Mouse (Mus musculus) intestine, postnatal 0 days (tissue): ENCODE results near the gene Grik5. TPM values are rescaled to one million over a fixed set of nuclear protein-coding genes. Genes with fewer than 3 reads are reported as not detected.

ENCODE experiments used
- ATAC-seq: fragments of 200-750 bp; cut with Nextera tagmentation; 2 replicates; pipeline ENCODE4 v1.8.0; 2017; ENCODE audit warnings: mild to moderate bottlenecking, moderate TSS enrichment, moderate library complexity
- H3K27ac ChIP-seq: fragments of 300-500 bp; sonication (generic); 2 replicates; pipeline ENCODE4 v1.5.1; 2014; ENCODE audit warnings: mild to moderate bottlenecking, low read depth, low read length, moderate library complexity
- H3K27me3 ChIP-seq: fragments of 300-500 bp; sonication (generic); replicated peaks from 2 replicates; pipeline ENCODE4 v1.6.1; 2014; ENCODE audit warnings: low read length, mixed read lengths; ENCODE audit not compliant: control insufficient read depth, insufficient read depth
- H3K36me3 ChIP-seq: fragments of 300-500 bp; sonication (generic); 2 replicates; pipeline ENCODE4 v1.6.1; 2014; ENCODE audit warnings: mild to moderate bottlenecking, moderate library complexity; ENCODE audit not compliant: control insufficient read depth, insufficient read depth
- H3K4me1 ChIP-seq: fragments of 300-500 bp; sonication (generic); replicated peaks from 2 replicates; pipeline ENCODE4 v1.6.1; 2014; ENCODE audit warnings: antibody characterized with exemption, low read length, mixed read lengths; ENCODE audit not compliant: control insufficient read depth, insufficient read depth
- H3K4me2 ChIP-seq: fragments of 300-500 bp; sonication (generic); replicated peaks from 2 replicates; pipeline ENCODE4 v1.6.1; 2014; ENCODE audit warnings: low read depth, mild to moderate bottlenecking, moderate library complexity
- H3K4me3 ChIP-seq: fragments of 300-500 bp; sonication (generic); 2 replicates; pipeline ENCODE4 v1.5.1; 2014; ENCODE audit warnings: low read depth, low read length
- H3K9ac ChIP-seq: fragments of 300-500 bp; sonication (generic); 2 replicates; pipeline ENCODE4 v1.6.1; 2014; ENCODE audit warnings: mild to moderate bottlenecking, low read depth, low read length
- H3K9me3 ChIP-seq: fragments of 300-500 bp; sonication (generic); 2 replicates; pipeline ENCODE4 v1.6.1; 2016; ENCODE audit warnings: mixed run types; ENCODE audit not compliant: control insufficient read depth
- CTCF ChIP-seq: sonication (generic); IDR thresholded peaks from 2 replicates; pipeline ENCODE4 v1.5.1; 2016; ENCODE audit warnings: low read depth, mild to moderate bottlenecking, control low read depth, antibody characterized with exemption, moderate library complexity
- WGBS: fragments of 180-500 bp; shearing (Covaris S2); extraction: QIAGEN DNeasy Blood & Tissue Kit; methylation state at CpG from one replicate; pipeline ENCODE4 v1.1.7; 2014; 5-methylcytosine and 5-hydroxymethylcytosine counted together
- polyA plus RNA-seq: library from polyadenylated mRNA; unstranded; fragments of >200 nt; fragmentation: Nextera tagmentation; extraction: Ambion mirVana; gene quantifications from 2 replicates; pipeline ENCODE4 v1.2.1, GENCODE M21; 2015

Gene Grik5
- polyA plus RNA-seq, 1 experiment from 2014 or later, result 1.3 TPM

- no peaks in the 10 kb centered on the region for H3K36me3 ChIP-seq
- H3K9ac ChIP-seq, result no peak overlapping the region
- WGBS, result 36% methylated on average over 10 of the region's 10 CpGs
- ATAC-seq, result no peak
- no peak for TF ChIP-seq CTCF
- no peak overlapping the region for H3K27ac ChIP-seq
- H3K4me3 ChIP-seq, result no peak overlapping the region
- no peaks in the 10 kb centered on the region for H3K9me3 ChIP-seq
- no peaks in the 10 kb centered on the region for H3K27me3 ChIP-seq
- no peak overlapping the region for H3K4me2 ChIP-seq
- no peaks in the 10 kb centered on the region for H3K4me1 ChIP-seq
These were observed 17.7 kb upstream of the Grik5 start for GRCm38 (mm10) chr7:25089875-25090274.

GRCm38 (mm10) chr7:25088968-25089367 is 16.8 kb upstream of the Grik5 start:
- H3K4me2 ChIP-seq, result no peak overlapping the region
- H3K4me3 ChIP-seq, result no peak overlapping the region
- H3K36me3 ChIP-seq, result peaks cover under 1% of the 10 kb centered on the region
- no peak for ATAC-seq
- H3K9ac ChIP-seq, result no peak overlapping the region
- H3K4me1 ChIP-seq, result no peaks in the 10 kb centered on the region
- no peaks in the 10 kb centered on the region for H3K27me3 ChIP-seq
- WGBS, result 32% methylated on average over 11 of the region's 11 CpGs
- no peak for TF ChIP-seq CTCF
- H3K27ac ChIP-seq, result no peak overlapping the region
- H3K9me3 ChIP-seq, result no peaks in the 10 kb centered on the region

GRCm38 (mm10) chr7:25088531-25088930 is 16.4 kb upstream of the Grik5 start:
- WGBS, result 33% methylated on average over 10 of the region's 10 CpGs
- H3K9ac ChIP-seq, result no peak overlapping the region

GRCm38 (mm10) chr7:25087972-25088371 is 15.8 kb upstream of the Grik5 start:
- Histone ChIP-seq H3K36me3 (peaks cover 11% of the 10 kb centered on the region), H3K9me3 (no peaks in the 10 kb centered on the region), H3K27ac (no peak overlapping the region), H3K4me1 (no peaks in the 10 kb centered on the region), H3K9ac (no peak overlapping the region), H3K27me3 (no peaks in the 10 kb centered on the region), H3K4me2 (no peak overlapping the region), H3K4me3 (no peak overlapping the region)
- 59% methylated on average over 5 of the region's 5 CpGs for WGBS
- no peak for TF ChIP-seq CTCF
- no peak for ATAC-seq

More at GRCm38 (mm10) chr7:25088531-25088930, 16.4 kb upstream of the Grik5 start:
- H3K4me3 ChIP-seq, result no peak overlapping the region
- no peak overlapping the region for H3K27ac ChIP-seq
- H3K36me3 ChIP-seq, result peaks cover 5% of the 10 kb centered on the region
- H3K27me3 ChIP-seq, result no peaks in the 10 kb centered on the region
- no peak for TF ChIP-seq CTCF
- H3K9me3 ChIP-seq, result no peaks in the 10 kb centered on the region
- no peak overlapping the region for H3K4me2 ChIP-seq
- no peaks in the 10 kb centered on the region for H3K4me1 ChIP-seq
- no peak for ATAC-seq

- H3K36me3 ChIP-seq, result peaks cover 17% of the 10 kb centered on the region
- no peak overlapping the region for H3K9ac ChIP-seq
- TF ChIP-seq CTCF, result no peak
- no peaks in the 10 kb centered on the region for H3K9me3 ChIP-seq
- H3K4me2 ChIP-seq, result no peak overlapping the region
- H3K4me1 ChIP-seq, result no peaks in the 10 kb centered on the region
- H3K27ac ChIP-seq, result no peak overlapping the region
- no peak overlapping the region for H3K4me3 ChIP-seq
- 66% methylated on average over 10 of the region's 10 CpGs for WGBS
- ATAC-seq, result no peak
- H3K27me3 ChIP-seq, result no peaks in the 10 kb centered on the region
These were observed 15.2 kb upstream of the Grik5 start for GRCm38 (mm10) chr7:25087256-25087912.

- TF ChIP-seq CTCF, result peak; percentile 58
- no peak overlapping the region for H3K4me2 ChIP-seq
- H3K27me3 ChIP-seq, result no peaks in the 10 kb centered on the region
- no peaks in the 10 kb centered on the region for H3K4me1 ChIP-seq
- no peak overlapping the region for H3K4me3 ChIP-seq
- WGBS, result 52% methylated on average over 3 of the region's 3 CpGs
- ATAC-seq, result no peak
- no peak overlapping the region for H3K27ac ChIP-seq
- H3K36me3 ChIP-seq, result peaks cover 24% of the 10 kb centered on the region
- H3K9me3 ChIP-seq, result no peaks in the 10 kb centered on the region
- no peak overlapping the region for H3K9ac ChIP-seq
These were observed 14.5 kb upstream of the Grik5 start for GRCm38 (mm10) chr7:25086656-25087055.
